Mouse (Mus musculus): ENCODE measurements around the gene Zfp37.
"Not testable (repeated sequence)": the region's sequence is repeated elsewhere in the genome, so short reads cannot be mapped to it uniquely, and the experiment has no call there.

DNA sequence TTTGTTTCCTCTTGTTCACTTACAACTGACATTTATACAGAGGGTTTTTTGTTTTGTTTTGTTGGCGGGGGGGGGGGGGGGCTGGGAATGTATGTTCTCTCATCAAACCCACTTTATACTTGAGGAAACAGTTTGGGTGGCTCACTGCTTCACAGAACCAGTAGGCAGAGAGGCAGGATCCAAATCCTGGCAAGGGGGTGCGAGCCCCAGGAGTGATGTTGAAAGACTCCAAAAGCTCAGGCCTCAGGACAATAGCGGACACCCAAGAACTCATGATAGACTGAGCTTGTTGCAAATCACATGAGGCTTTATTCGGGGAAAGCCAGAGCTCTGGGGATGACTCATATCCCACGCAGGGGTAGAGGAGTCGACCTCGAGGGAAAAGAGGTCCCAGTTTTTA lies 35.2 kb upstream of the Zfp37 start:
- TF ChIP-seq CTCF (IDR thresholded peaks at IDR 0.05; ENCODE audit: low read depth, low read length); POLR2A (IDR thresholded peaks at IDR 0.05; ENCODE audit: borderline replicate concordance, low read depth, low read length): not testable (repeated sequence)

Measured in bone marrow macrophage, adult 2 months (primary cell).